Mouse (Mus musculus) hindbrain, postnatal 0 days (tissue): ENCODE results near the gene Pou5f1. TPM values are rescaled to one million over a fixed set of nuclear protein-coding genes. Genes with fewer than 3 reads are reported as not detected.

Experiments used
- ATAC-seq: fragments of 200-750 bp; cut with Nextera tagmentation; 2 replicates; pipeline ENCODE4 v1.8.0; 2017; ENCODE audit warnings: mild to moderate bottlenecking, moderate TSS enrichment, moderate library complexity
- DNase-seq: peaks from one replicate; pipeline ENCODE4 v3.0.0-alpha.2; 2015; ENCODE audit warnings: low spot score
- H3K27ac ChIP-seq: fragments of 300-500 bp; sonication (generic); 2 replicates; pipeline ENCODE4 v1.5.1; 2014; ENCODE audit warnings: mild to moderate bottlenecking
- H3K27me3 ChIP-seq: fragments of 300-500 bp; sonication (generic); 2 replicates; pipeline ENCODE4 v1.6.1; 2014; ENCODE audit warnings: low read length, mixed read lengths; ENCODE audit not compliant: insufficient read depth
- H3K36me3 ChIP-seq: fragments of 300-500 bp; sonication (generic); 2 replicates; pipeline ENCODE4 v1.6.1; 2014; ENCODE audit warnings: low read length, mixed read lengths; ENCODE audit not compliant: insufficient read depth
- H3K4me1 ChIP-seq: fragments of 300-500 bp; sonication (generic); 2 replicates; pipeline ENCODE4 v1.6.1; 2014; ENCODE audit warnings: antibody characterized with exemption, low read length, mixed read lengths; ENCODE audit not compliant: insufficient read depth
- H3K4me2 ChIP-seq: fragments of 300-500 bp; sonication (generic); 2 replicates; pipeline ENCODE4 v1.6.1; 2014; ENCODE audit warnings: low read depth, mild to moderate bottlenecking, low read length, moderate library complexity, mixed read lengths
- H3K4me3 ChIP-seq: fragments of 300-500 bp; sonication (generic); 2 replicates; pipeline ENCODE4 v1.5.1; 2014; ENCODE audit warnings: low read length
- H3K9ac ChIP-seq: fragments of 300-500 bp; sonication (generic); replicated peaks from 2 replicates; pipeline ENCODE4 v1.6.1; 2014; ENCODE audit warnings: mild to moderate bottlenecking, low read length, moderate library complexity, mixed read lengths
- H3K9me3 ChIP-seq: fragments of 300-500 bp; sonication (generic); 2 replicates; pipeline ENCODE4 v1.6.1; 2016; ENCODE audit warnings: low read length, mixed read lengths
- CTCF ChIP-seq: IDR thresholded peaks from 2 replicates; pipeline ENCODE4 v1.5.1; 2016; ENCODE audit warnings: antibody characterized with exemption, control low read depth, low read depth
- WGBS: fragments of 180-500 bp; shearing (Covaris S2); extraction: QIAGEN DNeasy Blood & Tissue Kit; methylation state at CpG from one replicate; pipeline ENCODE4 v1.1.7; 2014; 5-methylcytosine and 5-hydroxymethylcytosine counted together
- polyA plus RNA-seq: library from polyadenylated mRNA; unstranded; fragments of >200 nt; fragmentation: Nextera tagmentation; extraction: Ambion mirVana; gene quantifications from 2 replicates; pipeline ENCODE4 v1.2.1, GENCODE M21; 2015
- total RNA-seq: library from RNA; depleted of rRNA; stranded (reverse); fragments of >200 nt; gene quantifications from 2 replicates; pipeline ENCODE4 v1.2.3, GENCODE M21; 2014

The Pou5f1 gene
- total and polyA plus RNA-seq, 2 experiments from 2014 or later, result not detected

DNA sequence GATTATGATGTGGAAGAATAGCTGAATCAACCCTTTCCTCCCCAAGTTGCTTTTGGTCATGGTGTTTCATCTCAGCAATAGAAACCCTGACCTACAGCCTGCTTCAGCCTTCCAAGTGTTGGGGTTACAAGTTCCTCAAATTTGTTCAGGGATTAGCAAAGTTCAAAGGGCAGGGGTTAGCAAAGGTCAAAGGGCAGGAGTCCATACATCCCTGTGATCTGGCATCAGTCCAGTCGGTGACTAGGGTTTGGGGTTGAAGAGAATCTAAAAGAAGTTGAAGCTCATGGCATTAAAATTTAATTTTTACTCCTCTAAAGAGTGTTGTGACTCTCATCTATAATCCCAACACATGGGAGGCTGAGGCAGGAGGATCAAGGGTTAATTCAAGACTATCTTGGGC lies 32.7 kb downstream of the Pou5f1 start:
- ATAC-seq, result no peak
- 86% methylated on average over 1 of the region's 1 CpGs for WGBS

DNA sequence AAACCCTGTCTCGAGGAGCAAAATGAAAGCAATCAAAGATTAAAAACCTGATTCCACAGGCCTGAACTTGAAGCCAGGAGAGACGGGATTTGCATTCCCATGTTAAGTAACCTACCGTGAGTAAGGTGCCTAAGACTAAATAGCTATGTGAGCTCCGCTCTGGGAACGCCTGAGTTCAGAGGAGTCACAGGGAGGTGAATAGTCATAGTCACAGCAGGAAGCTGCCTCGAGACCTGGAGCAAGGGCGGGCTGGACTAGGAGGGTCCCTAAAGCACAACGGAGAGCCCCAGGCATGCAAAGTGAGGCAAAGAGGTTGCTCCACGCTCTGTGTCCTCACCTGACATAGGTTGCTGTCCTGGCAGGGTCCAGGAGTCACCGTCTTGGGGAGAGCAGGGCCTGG lies 33.7 kb downstream of the Pou5f1 start:
- peaks cover 6% of the 10 kb centered on the region; the same call in 1 of the 2 replicates for H3K4me1 ChIP-seq
- no peak overlapping the region for H3K4me2 ChIP-seq
- no peak for TF ChIP-seq CTCF
- H3K27me3 ChIP-seq, result no peaks in the 10 kb centered on the region
- no peak for ATAC-seq
- H3K4me3 ChIP-seq, result no peak overlapping the region
- no peak for DNase-seq
- no peaks in the 10 kb centered on the region for H3K9me3 ChIP-seq
- H3K9ac ChIP-seq, result no peak overlapping the region
- H3K27ac ChIP-seq, result no peak overlapping the region
- H3K36me3 ChIP-seq, result no peaks in the 10 kb centered on the region
- 59% methylated on average over 10 of the region's 10 CpGs for WGBS

More for the DNA sequence above, 32.7 kb downstream of the Pou5f1 start:
- no peak for DNase-seq
- H3K36me3 ChIP-seq, result no peaks in the 10 kb centered on the region
- no peak overlapping the region for H3K27ac ChIP-seq
- no peaks in the 10 kb centered on the region for H3K9me3 ChIP-seq
- TF ChIP-seq CTCF, result no peak
- no peak overlapping the region for H3K4me3 ChIP-seq
- no peak overlapping the region for H3K4me2 ChIP-seq
- peaks cover 5% of the 10 kb centered on the region; the same call in 1 of the 2 replicates for H3K4me1 ChIP-seq
- no peak overlapping the region for H3K9ac ChIP-seq
- H3K27me3 ChIP-seq, result no peaks in the 10 kb centered on the region

DNA sequence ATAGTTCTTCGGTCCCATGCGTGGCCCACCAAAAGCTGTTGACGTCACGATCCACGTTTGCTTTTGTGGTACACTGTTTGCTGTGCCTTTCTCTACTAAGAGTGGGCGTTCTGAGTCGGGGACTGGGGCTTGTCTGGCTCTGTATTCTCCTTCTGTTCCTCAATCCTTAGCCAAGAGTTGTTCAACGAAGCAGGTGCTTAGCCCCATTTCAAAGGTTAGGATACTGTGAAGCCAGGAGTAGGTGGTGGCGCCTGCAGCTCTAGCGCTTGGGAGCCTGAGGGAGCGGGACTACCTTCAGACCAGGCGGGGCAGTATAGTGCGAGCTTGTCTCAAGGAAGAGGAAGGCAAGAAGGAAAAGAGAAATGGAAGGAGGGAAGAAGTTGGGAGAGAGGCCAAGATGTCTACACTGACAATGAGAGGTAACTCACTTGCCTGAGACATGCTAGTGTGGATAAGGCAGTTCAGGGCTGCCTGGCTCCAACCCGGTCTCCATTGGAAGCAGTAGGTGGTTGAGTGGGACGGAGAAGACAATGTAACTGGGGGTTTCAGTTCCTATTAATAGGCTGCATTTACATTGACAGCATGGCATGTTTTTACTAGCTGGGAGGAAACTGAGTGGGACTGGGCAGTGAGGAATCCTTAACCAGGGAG lies 37.1 kb downstream of the Pou5f1 start:
- no peaks in the 10 kb centered on the region for H3K27me3 ChIP-seq
- peaks cover 13% of the 10 kb centered on the region; the same call in 1 of the 2 replicates for H3K4me1 ChIP-seq
- H3K4me3 ChIP-seq, result no peak overlapping the region
- WGBS, result 66% methylated on average over 15 of the region's 15 CpGs
- no peak for TF ChIP-seq CTCF
- peak overlapping the region; percentile 10; the same call in 1 of the 2 replicates for H3K4me2 ChIP-seq
- no peaks in the 10 kb centered on the region for H3K36me3 ChIP-seq
- no peak overlapping the region for H3K9ac ChIP-seq
- H3K27ac ChIP-seq, result no peak overlapping the region
- H3K9me3 ChIP-seq, result no peaks in the 10 kb centered on the region
- ATAC-seq, result peak; percentile 30; the same call in 1 of the 2 replicates
- DNase-seq, result peak; percentile 15

DNA sequence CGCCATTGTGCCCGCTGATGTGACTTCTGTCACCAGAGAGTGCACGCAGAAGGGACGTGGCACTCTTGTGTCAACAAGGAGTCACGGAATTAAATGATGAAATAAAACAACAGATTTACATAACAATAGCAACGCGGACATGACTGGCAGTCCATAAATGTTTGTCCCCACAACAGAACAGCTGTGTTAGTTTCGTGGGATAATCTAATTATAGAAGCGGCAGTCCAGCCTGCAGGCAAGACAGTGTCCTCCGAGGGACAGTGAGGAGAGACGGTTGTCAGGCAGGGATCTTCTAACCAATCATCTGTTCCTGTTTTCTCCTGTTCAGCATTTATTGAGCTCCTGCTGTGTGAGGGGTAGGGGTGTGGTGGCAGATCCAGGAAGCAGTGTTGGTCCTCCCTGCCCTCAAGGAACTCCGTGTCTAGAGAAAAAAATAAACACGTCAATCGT lies 37.6 kb downstream of the Pou5f1 start:
- H3K4me1 ChIP-seq, result peaks cover 13% of the 10 kb centered on the region; the same call in 1 of the 2 replicates
- no peaks in the 10 kb centered on the region for H3K36me3 ChIP-seq
- 7% methylated on average over 14 of the region's 14 CpGs for WGBS
- no peak overlapping the region for H3K4me3 ChIP-seq
- peak; percentile 24; the same call in 1 of the 2 replicates for ATAC-seq
- no peak for TF ChIP-seq CTCF
- no peaks in the 10 kb centered on the region for H3K27me3 ChIP-seq
- peak overlapping the region; percentile 10; the same call in 1 of the 2 replicates for H3K4me2 ChIP-seq
- H3K9ac ChIP-seq, result no peak overlapping the region
- no peak overlapping the region for H3K27ac ChIP-seq
- peak; percentile 23 for DNase-seq
- no peaks in the 10 kb centered on the region for H3K9me3 ChIP-seq

DNA sequence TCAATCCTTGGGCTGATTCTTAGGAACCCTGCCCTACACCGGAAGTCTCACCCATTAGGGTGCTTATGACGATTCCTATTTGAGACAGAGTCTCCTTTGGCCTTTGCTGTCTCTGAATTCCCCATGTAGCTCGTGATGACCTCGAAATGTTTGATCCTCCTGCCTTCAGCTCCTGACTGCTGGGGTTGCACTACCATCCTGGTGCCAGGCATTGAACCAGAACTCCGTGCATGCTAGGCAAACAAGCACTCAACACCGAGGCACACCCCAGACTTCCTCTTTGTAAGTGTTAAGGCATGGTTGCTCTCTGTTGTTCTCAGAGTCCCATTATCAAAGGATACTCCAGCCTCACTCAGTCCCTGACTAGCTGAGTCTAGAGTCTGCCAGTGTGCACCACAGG lies 38.2 kb downstream of the Pou5f1 start:
- H3K9me3 ChIP-seq, result no peaks in the 10 kb centered on the region
- no peak overlapping the region for H3K4me3 ChIP-seq
- DNase-seq (no peak), ATAC-seq (no peak)
- H3K27me3 ChIP-seq, result no peaks in the 10 kb centered on the region
- H3K4me2 ChIP-seq, result no peak overlapping the region
- no peaks in the 10 kb centered on the region for H3K36me3 ChIP-seq
- peaks cover 13% of the 10 kb centered on the region; the same call in 1 of the 2 replicates for H3K4me1 ChIP-seq
- H3K27ac ChIP-seq, result no peak overlapping the region
- TF ChIP-seq CTCF, result no peak
- WGBS, result 66% methylated on average over 6 of the region's 6 CpGs
- no peak overlapping the region for H3K9ac ChIP-seq

DNA sequence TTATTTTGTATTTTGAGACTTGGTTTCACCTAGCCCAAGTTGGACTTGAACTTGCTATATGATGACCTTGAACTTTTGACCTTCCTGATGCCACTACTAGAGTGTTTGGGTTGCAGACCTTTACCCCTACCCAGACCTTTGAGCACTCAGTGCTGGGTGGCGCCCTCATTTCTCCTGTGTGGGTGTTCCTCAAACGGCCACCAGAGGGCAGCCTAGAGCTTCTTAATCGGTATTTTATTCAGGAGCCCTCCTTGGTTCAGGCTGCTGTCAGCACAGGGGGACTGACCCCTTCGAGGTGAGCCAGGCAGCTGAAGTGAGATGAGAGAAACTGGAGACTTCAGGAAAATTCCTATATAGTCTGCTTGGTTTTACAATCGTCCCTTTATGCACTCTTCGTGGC lies 38.9 kb downstream of the Pou5f1 start:
- Histone ChIP-seq H3K4me1 (peaks cover 13% of the 10 kb centered on the region; the same call in 1 of the 2 replicates), H3K9ac (no peak overlapping the region), H3K36me3 (no peaks in the 10 kb centered on the region), H3K4me3 (no peak overlapping the region), H3K27ac (no peak overlapping the region), H3K27me3 (no peaks in the 10 kb centered on the region), H3K9me3 (no peaks in the 10 kb centered on the region), H3K4me2 (no peak overlapping the region)
- TF ChIP-seq CTCF, result peak; percentile 86
- ATAC-seq (peak; percentile 39), DNase-seq (peak; percentile 76)
- 28% methylated on average over 6 of the region's 6 CpGs for WGBS

DNA sequence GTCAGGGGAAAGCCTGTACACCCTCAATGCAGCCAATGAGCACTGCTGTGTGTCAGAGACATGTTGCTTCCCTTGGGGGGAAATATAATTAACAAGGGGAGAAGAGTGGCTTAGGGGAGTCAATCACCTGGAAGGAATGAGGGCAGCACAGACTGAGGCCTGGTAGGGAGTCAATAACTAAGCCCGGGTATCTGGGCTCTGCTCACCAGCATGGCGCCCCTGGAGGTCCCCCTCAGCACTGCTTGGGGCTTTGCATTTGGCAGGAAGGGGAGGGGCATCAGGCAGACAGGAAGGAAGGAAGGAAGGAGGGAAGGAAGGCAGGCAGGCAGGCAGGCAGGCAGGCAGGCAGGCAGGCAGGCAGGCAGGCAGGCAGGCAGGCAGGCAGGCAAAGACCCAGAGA lies 41.6 kb downstream of the Pou5f1 start:
- no peaks in the 10 kb centered on the region for H3K36me3 ChIP-seq
- H3K4me3 ChIP-seq, result no peak overlapping the region
- DNase-seq (no peak), ATAC-seq (no peak)
- no peak for TF ChIP-seq CTCF
- H3K9ac ChIP-seq, result no peak overlapping the region
- H3K4me1 ChIP-seq, result peaks cover 13% of the 10 kb centered on the region; the same call in 1 of the 2 replicates
- H3K27me3 ChIP-seq, result no peaks in the 10 kb centered on the region
- 36% methylated on average over 2 of the region's 2 CpGs for WGBS
- H3K4me2 ChIP-seq, result no peak overlapping the region
- H3K27ac ChIP-seq, result no peak overlapping the region
- H3K9me3 ChIP-seq, result no peaks in the 10 kb centered on the region
